ENCODE assay signal across 1 mouse cellular context in the genomic region with DNA sequence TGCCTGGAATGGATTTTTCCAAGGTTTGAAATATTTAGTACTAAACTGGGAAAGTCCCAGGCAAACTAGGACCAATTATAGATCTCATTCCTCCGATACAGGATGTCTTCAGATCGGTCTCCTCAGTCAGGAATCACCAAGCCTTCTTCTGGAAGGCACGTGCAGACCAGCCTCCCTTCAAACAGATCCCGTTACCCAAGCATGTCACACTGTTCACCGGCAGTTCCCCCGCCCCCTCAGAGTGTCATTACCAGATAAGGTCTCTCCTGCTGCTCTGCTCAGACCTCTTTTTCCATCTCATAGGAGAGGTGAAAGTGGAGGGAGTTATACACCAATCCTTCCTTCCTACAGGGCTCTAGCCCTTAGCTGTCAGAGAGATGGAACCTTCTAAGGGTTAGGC.
TF ChIP-seq lines count a peak whose summit lies in the region.

No protein-coding gene starts in this region.

TF ChIP-seq in CH12.LX, 34 proteins besides CTCF, POLR2A, EP300 and RAD21:
- no peak for TF ChIP-seq TCF12 (IDR thresholded peaks at IDR 0.05; ENCODE audit: low read depth, low read length)
- no peak for TF ChIP-seq MAFK (IDR thresholded peaks at IDR 0.05; ENCODE audit: insufficient replicate concordance, low read length)
- TF ChIP-seq CHD1 (IDR thresholded peaks at IDR 0.05; ENCODE audit: low read depth, low read length): no peak
- no peak for TF ChIP-seq PAX5 (IDR thresholded peaks at IDR 0.05; ENCODE audit: low read length)
- TF ChIP-seq USF2 (conservative IDR thresholded peaks at IDR 0.05; ENCODE audit: low read depth, low read length): no peak
- no peak for TF ChIP-seq MAZ (IDR thresholded peaks at IDR 0.05; ENCODE audit: low read depth, low read length)
- 0 out of 2 replicates have a peak, but pooled peaks have one; percentile 12 for TF ChIP-seq BHLHE40 (IDR thresholded peaks at IDR 0.05; ENCODE audit: low read depth, low read length)
